8 mouse cellular contexts compared by ENCODE assay signal in genomic region chr13:29210159-29211021, GRCm38 (mm10).
DNase-seq lines count a peak whose midpoint lies in the region; ATAC-seq and TF ChIP-seq lines count a peak whose summit lies in the region.

No protein-coding gene starts in this region.

- H3K9ac ChIP-seq in forebrain, embryonic 16.5 days (replicated peaks; ENCODE audit: low read depth, low read length), result peak overlapping the region; percentile 59
- H3K9ac ChIP-seq in stomach, embryonic 16.5 days (ENCODE audit: low read length), result peak overlapping the region; percentile 68

- H3K4me2 ChIP-seq in forebrain, embryonic 16.5 days (ENCODE audit: low read length), result peak overlapping the region; percentile 73
- H3K4me2 ChIP-seq in stomach, embryonic 16.5 days (ENCODE audit: low read depth, low read length), result peak overlapping the region; percentile 68

- H3K27me3 ChIP-seq in forebrain, embryonic 16.5 days (replicated peaks; ENCODE audit: control insufficient read depth, insufficient read depth, low read length), result no peaks in the 10 kb centered on the region
- H3K27me3 ChIP-seq in stomach, embryonic 16.5 days (ENCODE audit: control insufficient read depth, insufficient read depth, low read length), result no peaks in the 10 kb centered on the region

- no peak overlapping the region for H3K27ac ChIP-seq in layer of hippocampus, adult 2 months
- H3K27ac ChIP-seq in forebrain, embryonic 16.5 days (ENCODE audit: low read length), result peak overlapping the region; percentile 9; the same call in 1 of the 2 replicates
- H3K27ac ChIP-seq in stomach, embryonic 16.5 days (ENCODE audit: low read length), result peak overlapping the region; percentile 87

- H3K4me1 ChIP-seq in forebrain, embryonic 16.5 days (replicated peaks; ENCODE audit: control insufficient read depth, insufficient read depth, low read length), result peaks cover 12% of the 10 kb centered on the region
- no peaks in the 10 kb centered on the region; the same call in 1 of the 2 replicates for H3K4me1 ChIP-seq in stomach, embryonic 16.5 days (ENCODE audit: control insufficient read depth, insufficient read depth, low read length)

- peak overlapping the region; percentile 46 for H3K4me3 ChIP-seq in layer of hippocampus, adult 2 months
- H3K4me3 ChIP-seq in forebrain, embryonic 16.5 days (replicated peaks; ENCODE audit: low read length), result peak overlapping the region; percentile 32
- peak overlapping the region; percentile 44 for H3K4me3 ChIP-seq in stomach, embryonic 16.5 days (replicated peaks; ENCODE audit: low read length)

- no peak for TF ChIP-seq CTCF in layer of hippocampus, adult 2 months (conservative IDR thresholded peaks at IDR 0.05)

- ATAC-seq in forebrain, embryonic 16.5 days, result peak; percentile 43
- peak; percentile 92 for ATAC-seq in stomach, embryonic 16.5 days (ENCODE audit: insufficient read depth, low FRiP score)

- H3K36me3 ChIP-seq in forebrain, embryonic 16.5 days (ENCODE audit: control insufficient read depth, insufficient read depth), result no peaks in the 10 kb centered on the region
- H3K36me3 ChIP-seq in stomach, embryonic 16.5 days (ENCODE audit: control insufficient read depth, insufficient read depth, low read length), result no peaks in the 10 kb centered on the region

- no peak for DNase-seq in layer of hippocampus, adult 2 months (ENCODE audit: low spot score in 2 of 2)
- no peak for DNase-seq in layer of hippocampus, postnatal 36 days
- DNase-seq in kidney, postnatal 10 days, result peak; percentile 64
- DNase-seq in lung, postnatal 36 days, result peak; percentile 76
- DNase-seq in right cerebral cortex, postnatal 25 days, result no peak
- DNase-seq in left cerebral cortex, adult 8-10 months (ENCODE audit: low spot score in 2 of 2), result no peak

- 3% methylated on average over 27 of the region's 27 CpGs for WGBS in forebrain, embryonic 16.5 days
- 4% methylated on average over 27 of the region's 27 CpGs for WGBS in stomach, embryonic 16.5 days

- H3K9me3 ChIP-seq in forebrain, embryonic 16.5 days (ENCODE audit: control insufficient read depth, low read length), result no peaks in the 10 kb centered on the region
- no peaks in the 10 kb centered on the region; the same call in 1 of the 2 replicates for H3K9me3 ChIP-seq in stomach, embryonic 16.5 days (replicated peaks; ENCODE audit: control insufficient read depth, low read length)

Comparison
In these comparisons a context has a peak if more than half of its experiments do, and no peak if none do; other contexts are left out.
1. DNase-seq: peak in kidney, postnatal 10 days (single experiment) and lung, postnatal 36 days (single experiment); none in layer of hippocampus, adult 2 months (0 of 2), layer of hippocampus, postnatal 36 days (0 of 2), right cerebral cortex, postnatal 25 days (single experiment) and left cerebral cortex, adult 8-10 months (0 of 2).
2. Peak in every context shown above with its lines, with median percentiles within 50 percentile points of each other: H3K4me3 ChIP-seq.